Mouse (Mus musculus) forebrain, postnatal 0 days (tissue): ENCODE results near the gene Mthfd1l. TPM values are rescaled to one million over a fixed set of nuclear protein-coding genes. Genes with fewer than 3 reads are reported as not detected.

Experiments used
- ATAC-seq: fragments of 200-750 bp; cut with Nextera tagmentation; 2 replicates; pipeline ENCODE4 v1.8.0; 2017; ENCODE audit warnings: mild to moderate bottlenecking, moderate library complexity
- DNase-seq: peaks from one replicate; pipeline ENCODE4 v3.0.0-alpha.2; 2015
- H3K27ac ChIP-seq: fragments of 300-500 bp; sonication (generic); 2 replicates; pipeline ENCODE4 v1.5.1; 2014; ENCODE audit warnings: low read depth, mild to moderate bottlenecking, antibody characterized with exemption, low read length, moderate library complexity, mixed read lengths
- H3K27me3 ChIP-seq: fragments of 300-500 bp; sonication (generic); 2 replicates; pipeline ENCODE4 v1.6.1; 2014; ENCODE audit warnings: mild to moderate bottlenecking, low read length, mixed read lengths; ENCODE audit not compliant: insufficient read depth
- H3K36me3 ChIP-seq: fragments of 300-500 bp; sonication (generic); 2 replicates; pipeline ENCODE4 v1.6.1; 2014; ENCODE audit warnings: mild to moderate bottlenecking, moderate library complexity; ENCODE audit not compliant: insufficient read depth
- H3K4me1 ChIP-seq: fragments of 300-500 bp; sonication (generic); 2 replicates; pipeline ENCODE4 v1.6.1; 2014; ENCODE audit warnings: antibody characterized with exemption; ENCODE audit not compliant: insufficient read depth
- H3K4me2 ChIP-seq: fragments of 300-500 bp; sonication (generic); 2 replicates; pipeline ENCODE4 v1.6.1; 2014; ENCODE audit warnings: low read depth, mild to moderate bottlenecking, moderate library complexity
- H3K4me3 ChIP-seq: fragments of 300-500 bp; sonication (generic); 2 replicates; pipeline ENCODE4 v1.5.1; 2014; ENCODE audit warnings: low read depth, low read length, mixed read lengths
- H3K9ac ChIP-seq: fragments of 300-500 bp; sonication (generic); 2 replicates; pipeline ENCODE4 v1.6.1; 2014; ENCODE audit warnings: mild to moderate bottlenecking
- H3K9me3 ChIP-seq: fragments of 300-500 bp; sonication (generic); 2 replicates; pipeline ENCODE4 v1.6.1; 2016; ENCODE audit warnings: low read length
- CTCF ChIP-seq: sonication (generic); IDR thresholded peaks from 2 replicates; pipeline ENCODE4 v1.5.1; 2016; ENCODE audit warnings: antibody characterized with exemption, control low read depth, low read depth
- WGBS: fragments of 180-500 bp; shearing (Covaris S2); extraction: QIAGEN DNeasy Blood & Tissue Kit; methylation state at CpG from one replicate; pipeline ENCODE4 v1.1.7; 2014; 5-methylcytosine and 5-hydroxymethylcytosine counted together
- polyA plus RNA-seq: library from polyadenylated mRNA; unstranded; fragments of >200 nt; fragmentation: Nextera tagmentation; extraction: Ambion mirVana; gene quantifications from 2 replicates; pipeline ENCODE4 v1.2.1, GENCODE M21; 2015
- total RNA-seq: library from RNA; depleted of rRNA; stranded (reverse); fragments of >200 nt; gene quantifications from 2 replicates; pipeline ENCODE4 v1.2.3, GENCODE M21; 2014

Mthfd1l gene
- total and polyA plus RNA-seq, 2 experiments from 2014 or later: 5.9 to 9.1 TPM

DNA sequence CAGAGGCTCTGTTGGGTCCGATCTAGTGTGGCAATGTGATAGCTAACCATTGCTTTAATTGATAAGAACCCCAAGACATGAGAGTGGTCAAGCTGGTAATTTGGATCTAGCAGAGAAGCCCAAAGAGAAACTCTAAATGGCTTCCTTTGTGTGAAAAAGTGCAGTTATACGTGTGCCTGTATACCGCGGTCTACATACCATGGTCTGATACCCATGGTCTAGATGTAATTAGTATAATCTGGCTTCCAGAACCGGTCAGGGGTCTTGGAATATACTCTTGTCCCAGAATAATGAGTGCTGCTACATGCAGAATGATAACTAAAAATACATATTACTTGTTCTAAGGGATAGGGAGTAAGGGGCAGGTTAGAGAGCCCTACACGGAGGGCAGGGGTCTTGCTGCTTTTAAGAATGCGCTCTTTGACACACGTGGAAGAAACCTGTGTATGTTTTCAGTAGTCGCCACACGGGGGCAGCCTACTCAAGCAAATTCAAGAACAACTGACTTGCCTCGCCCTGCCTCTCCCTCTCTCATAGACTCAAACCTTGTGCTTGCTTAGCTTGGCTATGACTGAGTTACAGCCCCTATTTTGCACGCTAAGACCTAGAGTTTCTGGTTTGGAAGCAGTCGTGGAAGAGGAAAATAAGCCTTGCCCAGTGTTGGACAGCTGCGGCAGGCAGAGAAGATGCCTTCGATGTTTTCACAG, 23.4 kb downstream of the Mthfd1l start:
- no peaks in the 10 kb centered on the region for H3K4me1 ChIP-seq
- DNase-seq (peak; percentile 91), ATAC-seq (peak; percentile 92)
- no peak overlapping the region for H3K4me3 ChIP-seq
- 53% methylated on average over 15 of the region's 15 CpGs for WGBS
- H3K9ac ChIP-seq: no peak overlapping the region
- peaks cover 2% of the 10 kb centered on the region for H3K36me3 ChIP-seq
- H3K9me3 ChIP-seq: no peaks in the 10 kb centered on the region
- no peak overlapping the region for H3K27ac ChIP-seq
- TF ChIP-seq CTCF: peak; percentile 92
- H3K4me2 ChIP-seq: no peak overlapping the region
- H3K27me3 ChIP-seq: no peaks in the 10 kb centered on the region

DNA sequence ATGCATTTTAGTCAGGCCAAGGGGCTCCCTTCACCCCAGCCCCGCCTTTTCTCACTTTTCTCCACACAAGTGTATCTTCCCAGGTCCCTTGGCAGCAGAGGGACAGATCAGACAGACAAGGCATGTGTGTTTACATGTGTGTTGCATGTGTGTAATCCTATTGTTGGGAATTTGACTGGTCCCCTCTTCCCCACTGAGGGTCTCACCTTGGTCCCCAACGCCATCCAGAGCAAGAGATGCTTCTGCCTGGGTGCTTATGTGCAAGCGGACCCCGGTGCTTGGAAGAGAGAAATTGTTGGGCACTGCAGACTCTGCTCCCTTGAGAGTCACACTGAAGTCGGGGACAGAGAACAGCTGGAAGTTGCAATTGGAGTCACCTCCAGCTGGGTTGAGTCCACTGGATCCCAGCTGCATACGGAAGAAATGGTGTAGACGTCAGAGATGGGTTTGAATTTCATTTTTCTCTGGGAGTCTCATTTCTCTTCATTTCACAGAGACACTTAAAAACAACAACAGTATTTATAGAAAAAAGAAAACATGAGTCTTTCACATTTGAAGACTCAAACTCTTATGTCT, 25.0 kb downstream of the Mthfd1l start:
- H3K27ac ChIP-seq: no peak overlapping the region
- no peak overlapping the region for H3K4me3 ChIP-seq
- no peak for ATAC-seq
- H3K9ac ChIP-seq: no peak overlapping the region
- TF ChIP-seq CTCF: no peak
- no peaks in the 10 kb centered on the region for H3K36me3 ChIP-seq
- 90% methylated on average over 7 of the region's 7 CpGs for WGBS
- 0 out of 2 replicates have a peak, but pooled peaks cover 2% of the 10 kb centered on the region for H3K4me1 ChIP-seq
- no peak overlapping the region for H3K4me2 ChIP-seq
- no peaks in the 10 kb centered on the region for H3K9me3 ChIP-seq
- no peak for DNase-seq
- H3K27me3 ChIP-seq: no peaks in the 10 kb centered on the region

DNA sequence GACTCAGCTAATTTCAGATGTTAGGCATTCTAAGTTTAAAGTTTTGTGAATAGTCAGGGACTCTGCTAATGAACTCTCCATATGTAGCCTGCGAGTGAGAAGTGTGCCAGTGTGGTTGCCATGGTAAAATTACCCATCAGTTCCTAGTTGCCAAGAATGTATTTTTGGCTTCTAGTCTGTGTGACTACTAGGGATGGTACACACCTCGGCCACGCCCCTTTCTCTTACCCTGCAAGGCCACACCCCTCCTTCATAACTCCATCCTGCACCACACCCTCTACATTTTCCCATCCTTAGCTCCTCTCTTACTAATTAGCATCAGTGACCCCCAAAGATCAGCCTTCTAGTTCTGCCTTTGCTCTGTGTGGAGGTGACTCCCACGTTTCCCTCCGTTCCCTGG, 29.8 kb downstream of the Mthfd1l start:
- 74% methylated on average over 5 of the region's 5 CpGs for WGBS
- H3K27ac ChIP-seq: no peak overlapping the region

DNA sequence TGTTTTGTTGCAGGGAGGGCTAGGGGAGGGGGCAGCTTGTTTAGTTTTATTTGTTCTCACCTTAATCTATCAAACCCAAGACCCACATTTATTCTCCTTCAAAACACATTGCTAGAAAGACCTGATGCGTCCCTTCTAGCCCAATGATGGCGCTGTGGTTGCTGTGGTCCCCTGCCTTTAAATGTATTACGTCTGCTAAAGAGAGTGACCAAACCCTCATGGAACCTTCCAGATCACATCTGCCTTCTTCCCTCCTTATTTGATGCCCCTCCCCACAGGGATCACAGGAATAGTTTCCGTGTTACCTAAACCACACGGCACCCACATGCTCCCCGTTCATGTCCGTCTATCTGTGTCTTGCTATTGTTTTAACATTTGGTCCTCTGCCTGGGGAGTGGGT, 32.3 kb downstream of the Mthfd1l start:
- WGBS: 92% methylated on average over 7 of the region's 7 CpGs
- no peaks in the 10 kb centered on the region for H3K9me3 ChIP-seq
- ATAC-seq (no peak), DNase-seq (no peak)
- no peak overlapping the region for H3K4me2 ChIP-seq
- H3K36me3 ChIP-seq: no peaks in the 10 kb centered on the region
- H3K27me3 ChIP-seq: no peaks in the 10 kb centered on the region
- no peak for TF ChIP-seq CTCF
- 0 out of 2 replicates have a peak, but pooled peaks cover 2% of the 10 kb centered on the region for H3K4me1 ChIP-seq
- no peak overlapping the region for H3K4me3 ChIP-seq
- no peak overlapping the region for H3K9ac ChIP-seq
- no peak overlapping the region for H3K27ac ChIP-seq

More for the DNA sequence above, 29.8 kb downstream of the Mthfd1l start:
- no peak overlapping the region for H3K9ac ChIP-seq
- no peaks in the 10 kb centered on the region for H3K36me3 ChIP-seq
- ATAC-seq (peak; percentile 26; the same call in 1 of the 2 replicates), DNase-seq (peak; percentile 14)
- no peaks in the 10 kb centered on the region for H3K9me3 ChIP-seq
- 0 out of 2 replicates have a peak, but pooled peaks cover 2% of the 10 kb centered on the region for H3K4me1 ChIP-seq
- no peak overlapping the region for H3K4me3 ChIP-seq
- TF ChIP-seq CTCF: no peak
- H3K27me3 ChIP-seq: no peaks in the 10 kb centered on the region
- no peak overlapping the region for H3K4me2 ChIP-seq

DNA sequence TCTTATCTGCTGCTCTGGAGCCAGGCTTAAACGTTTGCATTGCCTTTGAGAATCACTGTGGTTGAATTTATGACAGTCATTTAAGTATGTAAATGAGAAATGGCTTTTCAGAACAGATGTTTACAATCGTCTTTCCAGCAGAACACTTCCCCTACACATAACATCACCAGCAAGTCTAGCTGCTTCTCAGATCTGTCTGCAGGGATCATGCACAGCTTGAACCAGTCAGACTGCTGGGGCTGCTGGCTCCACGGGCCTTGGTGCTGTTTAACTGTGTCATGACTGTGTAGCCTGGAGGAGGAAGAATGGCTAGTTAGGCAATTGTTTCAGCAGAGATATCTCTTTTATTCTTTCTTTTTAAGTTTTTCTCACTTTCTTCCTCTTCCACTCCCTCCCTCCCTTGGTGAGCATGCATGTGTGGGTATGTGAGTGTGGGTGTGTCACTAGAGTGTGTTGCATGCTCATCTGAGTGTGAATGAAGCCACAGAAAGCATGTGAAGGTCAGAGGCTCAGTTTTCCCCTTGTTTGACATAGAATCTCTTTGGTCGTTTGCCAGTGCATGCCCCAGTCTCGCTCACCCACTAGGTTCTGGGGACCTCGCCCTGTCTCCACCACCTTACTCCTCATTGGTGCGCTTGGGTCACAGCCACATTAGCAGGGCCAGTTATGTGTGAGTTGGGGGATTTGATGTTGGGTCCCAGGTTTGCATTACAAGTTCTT, 33.5 kb downstream of the Mthfd1l start:
- peak; percentile 81 for ATAC-seq
- WGBS: 58% methylated on average over 7 of the region's 7 CpGs
- Histone ChIP-seq H3K4me2 (no peak overlapping the region), H3K4me1 (0 out of 2 replicates have a peak, but pooled peaks cover 2% of the 10 kb centered on the region), H3K9me3 (no peaks in the 10 kb centered on the region), H3K36me3 (no peaks in the 10 kb centered on the region), H3K9ac (no peak overlapping the region), H3K4me3 (no peak overlapping the region), H3K27ac (no peak overlapping the region), H3K27me3 (no peaks in the 10 kb centered on the region)
- TF ChIP-seq CTCF: no peak
- peak; percentile 26 for DNase-seq

DNA sequence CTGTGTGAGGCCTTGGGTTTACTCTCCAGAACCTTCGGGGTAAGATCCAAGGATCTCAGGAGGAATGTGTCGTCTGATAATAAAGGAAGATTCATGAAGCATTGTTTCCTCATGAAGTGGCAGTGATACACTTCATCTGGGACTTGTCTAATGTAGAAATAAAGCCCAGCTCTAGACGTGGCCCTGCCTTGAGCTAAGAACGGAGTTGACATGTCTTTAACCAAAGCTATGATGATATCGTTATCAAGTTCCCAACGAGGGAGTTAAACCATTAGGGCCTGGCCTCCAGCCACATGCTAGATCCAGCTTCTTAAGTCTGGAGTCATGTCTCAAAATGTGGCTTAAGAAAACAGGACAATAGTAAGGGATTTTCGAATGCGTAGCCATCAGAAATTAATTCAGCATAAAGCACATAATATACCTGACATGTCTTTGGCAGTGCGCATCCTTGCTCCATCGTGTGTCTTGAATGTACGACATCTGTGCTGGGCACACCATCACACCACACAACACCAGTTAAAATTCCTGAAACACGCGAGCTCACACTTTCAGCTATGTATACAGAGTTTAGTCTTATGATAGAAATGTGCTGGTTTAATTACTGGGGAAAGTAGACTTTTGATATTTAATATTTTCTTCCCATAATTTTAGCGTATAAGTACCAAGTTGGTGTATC, 49.8 kb downstream of the Mthfd1l start:
- H3K27ac ChIP-seq: no peak overlapping the region
- no peak for TF ChIP-seq CTCF
- H3K27me3 ChIP-seq: no peaks in the 10 kb centered on the region
- 80% methylated on average over 14 of the region's 14 CpGs for WGBS
- H3K9me3 ChIP-seq: no peaks in the 10 kb centered on the region
- no peak overlapping the region for H3K4me3 ChIP-seq
- ATAC-seq (no peak), DNase-seq (no peak)
- no peak overlapping the region for H3K9ac ChIP-seq
- H3K4me2 ChIP-seq: no peak overlapping the region
- H3K36me3 ChIP-seq: no peaks in the 10 kb centered on the region
- H3K4me1 ChIP-seq: no peaks in the 10 kb centered on the region
